ENCODE assay signal across 8 mouse cellular contexts in the genomic region with DNA sequence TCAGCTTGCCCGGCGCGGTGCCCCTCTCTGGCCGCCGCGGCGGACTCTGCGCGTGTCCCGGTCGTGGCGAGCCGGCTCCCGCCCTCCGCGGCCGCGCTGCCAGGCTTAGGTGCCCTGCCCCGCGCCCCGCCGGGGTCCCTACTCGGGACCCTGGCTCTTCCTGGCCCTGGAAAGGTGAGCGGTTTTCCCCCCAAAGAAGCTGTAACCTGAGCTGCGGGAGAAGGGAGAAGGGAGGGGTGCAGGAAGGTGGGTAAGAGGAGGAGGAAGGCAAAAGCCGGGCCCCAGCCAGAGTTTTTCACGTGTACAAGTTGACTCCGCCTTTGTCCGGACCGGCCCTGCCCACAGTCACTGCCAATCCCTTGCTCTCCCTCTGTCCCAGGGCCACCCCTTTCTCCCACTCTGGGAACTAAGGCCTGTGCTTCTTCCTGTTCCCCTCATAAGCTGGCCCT. TPM values are rescaled to one million over a fixed set of nuclear protein-coding genes. Genes with fewer than 3 reads are reported as not detected.
DNase-seq lines count a peak whose midpoint lies in the region; ATAC-seq and TF ChIP-seq lines count a peak whose summit lies in the region.

A gene (minus strand): TSS at position 269 of the 449 bp plus-strand sequence.

- H3K9me3 ChIP-seq in intestine, embryonic 16.5 days (ENCODE audit: control insufficient read depth, low read length) = no peaks in the 10 kb centered on the region
- no peaks in the 10 kb centered on the region for H3K9me3 ChIP-seq in limb, embryonic 11.5 days (ENCODE audit: control insufficient read depth, low read length)
- no peaks in the 10 kb centered on the region for H3K9me3 ChIP-seq in midbrain, embryonic 10.5 days (replicated peaks)

- WGBS in intestine, embryonic 16.5 days = under 1% methylated on average over 30 of the region's 30 CpGs
- WGBS in limb, embryonic 11.5 days = under 1% methylated on average over 30 of the region's 30 CpGs
- under 1% methylated on average over 30 of the region's 30 CpGs for WGBS in midbrain, embryonic 10.5 days

- peak within 1 kb of the TSS; percentile 82 for H3K9ac ChIP-seq in intestine, embryonic 16.5 days (ENCODE audit: low read depth, low read length)
- peak within 1 kb of the TSS; percentile 67 for H3K9ac ChIP-seq in limb, embryonic 11.5 days (ENCODE audit: low read length)

- H3K36me3 ChIP-seq in intestine, embryonic 16.5 days (ENCODE audit: control insufficient read depth, insufficient read depth, low read length) = no peaks in the 10 kb centered on the region
- H3K36me3 ChIP-seq in limb, embryonic 11.5 days (ENCODE audit: control insufficient read depth, insufficient read depth, low read length) = no peaks in the 10 kb centered on the region
- no peaks in the 10 kb centered on the region for H3K36me3 ChIP-seq in midbrain, embryonic 10.5 days

- H3K4me1 ChIP-seq in intestine, embryonic 16.5 days (ENCODE audit: control insufficient read depth, insufficient read depth, low read length) = peaks cover 13% of the 10 kb centered on the region
- H3K4me1 ChIP-seq in limb, embryonic 11.5 days (ENCODE audit: control insufficient read depth, insufficient read depth, low read length) = peaks cover 2% of the 10 kb centered on the region; the same call in 1 of the 2 replicates
- peaks cover 53% of the 10 kb centered on the region for H3K4me1 ChIP-seq in midbrain, embryonic 10.5 days

- intact Hi-C loops in left cerebral cortex, adult 2 months (cut with DNase I) = no loop called here
- intact Hi-C loops in left cerebral cortex, postnatal 4 days (cut with DNase I) = no loop called here

- TF ChIP-seq CTCF in left cerebral cortex, adult 2 months (IDR thresholded peaks at IDR 0.05) = no peak

- H3K27ac ChIP-seq in left cerebral cortex, adult 2 months = peak within 1 kb of the TSS; percentile 42
- H3K27ac ChIP-seq in intestine, embryonic 16.5 days (ENCODE audit: low read length) = peak within 1 kb of the TSS; percentile 80
- H3K27ac ChIP-seq in limb, embryonic 11.5 days (replicated peaks; ENCODE audit: low read depth, low read length) = 0 out of 2 replicates have a peak within 1 kb of the TSS, but pooled peaks have one; percentile 47
- H3K27ac ChIP-seq in midbrain, embryonic 10.5 days (replicated peaks) = peak within 1 kb of the TSS; percentile 70

- peak in 1 of 2 experiments; percentile 54 for DNase-seq in left cerebral cortex, adult 2 months (ENCODE audit: extremely low spot score in 1 of 2, low spot score in 2 of 2)
- DNase-seq in left cerebral cortex, postnatal 4 days = no peak
- peak; percentile 69 to 72 for DNase-seq in cerebellum, postnatal 25 days
- no peak for DNase-seq in gonadal fat pad, adult 2 months (ENCODE audit: low read depth)
- DNase-seq in limb, embryonic 11.5 days (ENCODE audit: low spot score) = peak; percentile 85
- DNase-seq in midbrain, embryonic 10.5 days (ENCODE audit: low spot score) = peak; percentile 65
- DNase-seq in urinary bladder, postnatal 25 days (ENCODE audit: low spot score) = peak; percentile 54

- H3K4me2 ChIP-seq in intestine, embryonic 16.5 days (ENCODE audit: low read depth, low read length) = peak within 1 kb of the TSS; percentile 93
- H3K4me2 ChIP-seq in limb, embryonic 11.5 days (ENCODE audit: low read depth, severe bottlenecking) = peak within 1 kb of the TSS; percentile 95

- peak; percentile 93 for ATAC-seq in intestine, embryonic 16.5 days
- peak; percentile 82 for ATAC-seq in limb, embryonic 11.5 days (ENCODE audit: insufficient number of reproducible peaks, low FRiP score, low TSS enrichment, low read depth)

- H3K27me3 ChIP-seq in intestine, embryonic 16.5 days (replicated peaks; ENCODE audit: control insufficient read depth, insufficient read depth, low read length) = no peaks in the 10 kb centered on the region
- H3K27me3 ChIP-seq in limb, embryonic 11.5 days (ENCODE audit: control insufficient read depth, insufficient read depth, low read length) = 0 out of 2 replicates have a peak, but pooled peaks cover 5% of the 10 kb centered on the region
- H3K27me3 ChIP-seq in midbrain, embryonic 10.5 days (ENCODE audit: low read depth, poor library complexity, severe bottlenecking) = peaks cover 63% of the 10 kb centered on the region

- H3K4me3 ChIP-seq in left cerebral cortex, adult 2 months = peak within 1 kb of the TSS; percentile 75
- H3K4me3 ChIP-seq in intestine, embryonic 16.5 days (ENCODE audit: low read length) = peak within 1 kb of the TSS; percentile 75
- peak within 1 kb of the TSS; percentile 65 for H3K4me3 ChIP-seq in limb, embryonic 11.5 days (ENCODE audit: low read depth, low read length)
- peak within 1 kb of the TSS; percentile 68 for H3K4me3 ChIP-seq in midbrain, embryonic 10.5 days

RNA-seq across cellular contexts. Expression of the gene that starts here (rescaled TPM):
- 10 to 100 TPM; 27.9 to 33.2 TPM for total RNA-seq in left cerebral cortex, adult 2 months (2021)
- 10 to 100 TPM in 1 of 2 experiments, 1 to 10 TPM in 1; 9.3 to 11.5 TPM for total RNA-seq in left cerebral cortex, postnatal 4 days (2021)
- 10.3 and 10.4 TPM in 2 replicates for polyA plus RNA-seq in gonadal fat pad, adult 2 months (2012; rRNA removed)
- polyA plus RNA-seq in intestine, embryonic 16.5 days (2015; fragmentation: Nextera tagmentation; extraction: Ambion mirVana) = 16.9 and 20.2 TPM in 2 replicates
- 3.7 and 3.9 TPM in 2 replicates for polyA plus RNA-seq in limb, embryonic 11.5 days (2014; fragmentation: Nextera tagmentation; extraction: Ambion mirVana)
- 0.68 and 0.72 TPM in 2 replicates for polyA plus RNA-seq in midbrain, embryonic 10.5 days (2016; fragmentation: Nextera tagmentation; extraction: Ambion mirVana)

Comparison
In these comparisons a context has a peak if more than half of its experiments do, and no peak if none do; other contexts are left out.
1. Peak in DNase-seq, H3K4me3 ChIP-seq and H3K27ac ChIP-seq in midbrain, embryonic 10.5 days; RNA of the gene not detected or under 1 TPM.
2. DNase-seq: peak in cerebellum, postnatal 25 days (2 of 2), limb, embryonic 11.5 days (single experiment) and urinary bladder, postnatal 25 days (single experiment); none in left cerebral cortex, postnatal 4 days (single experiment) and gonadal fat pad, adult 2 months (single experiment).
3. Peak in every context shown above with its lines, with median percentiles within 50 percentile points of each other: H3K27ac ChIP-seq and H3K4me3 ChIP-seq.